Mouse (Mus musculus): ENCODE measurements around the gene Gm20388. TPM values are rescaled to one million over a fixed set of nuclear protein-coding genes. Genes with fewer than 3 reads are reported as not detected.

The Gm20388 gene
- polyA plus RNA-seq, 2 experiments, result 8.5 TPM; not detected in 1

DNA sequence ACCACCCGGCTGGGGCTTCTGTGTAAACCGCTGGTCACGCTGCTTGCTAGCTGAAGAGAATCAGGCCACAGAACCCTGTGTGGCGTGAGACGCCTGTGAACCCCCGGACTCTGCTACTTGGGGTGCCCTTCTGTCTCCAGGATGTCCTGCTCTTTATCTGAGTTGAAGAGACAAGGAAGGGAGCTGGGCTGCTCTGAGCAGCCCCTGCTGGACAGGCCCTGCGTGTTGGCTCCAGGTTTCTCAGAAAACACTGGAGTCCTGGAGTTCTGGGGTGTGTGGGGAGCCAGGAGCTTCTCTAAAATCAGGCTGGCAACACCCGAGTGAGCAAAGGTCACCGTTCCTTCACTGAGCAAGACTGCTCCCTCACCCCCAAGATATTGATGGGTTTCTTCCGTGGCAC is 971.0 kb downstream of the Gm20388 start:
- H3K4me1 ChIP-seq (replicated peaks; ENCODE audit: control insufficient read depth in 2 of 2, insufficient read depth in 2 of 2, low read length in 1 of 2), result no peaks in the 10 kb centered on the region
- no peak overlapping the region for H3K27ac ChIP-seq
- H3K27me3 ChIP-seq (ENCODE audit: control insufficient read depth, insufficient read depth, low read length), result peaks cover 37% of the 10 kb centered on the region
- WGBS (ENCODE audit: insufficient replicate concordance), result 62% methylated on average over 10 of the region's 10 CpGs
- ATAC-seq (ENCODE audit: insufficient read depth), result no peak
- no peak overlapping the region for H3K4me2 ChIP-seq (ENCODE audit: low read depth)
- no peaks in the 10 kb centered on the region for H3K36me3 ChIP-seq (replicated peaks; ENCODE audit: control insufficient read depth, insufficient read depth, low read depth)
- no peaks in the 10 kb centered on the region for H3K9me3 ChIP-seq (ENCODE audit: control insufficient read depth, low read length)
- TF ChIP-seq CTCF (IDR thresholded peaks at IDR 0.05; ENCODE audit: low read depth) (no peak), EP300 (IDR thresholded peaks at IDR 0.05; ENCODE audit: low read depth) (no peak)
- H3K4me3 ChIP-seq (ENCODE audit: insufficient read depth in 1 of 2, low read depth in 2 of 2, low read length in 2 of 2), result no peak overlapping the region
- DNase-seq (ENCODE audit: low read depth in 3 of 3, low spot score in 3 of 3), result no peak
- no peak overlapping the region for H3K9ac ChIP-seq (replicated peaks)

- no peaks in the 10 kb centered on the region for H3K9me3 ChIP-seq (ENCODE audit: control insufficient read depth, low read length)
- ATAC-seq (ENCODE audit: insufficient read depth), result no peak
- DNase-seq (ENCODE audit: low read depth in 3 of 3, low spot score in 3 of 3), result no peak
- WGBS (ENCODE audit: insufficient replicate concordance), result 27% methylated on average over 13 of the region's 13 CpGs
- no peak overlapping the region for H3K4me3 ChIP-seq (ENCODE audit: insufficient read depth in 1 of 2, low read depth in 2 of 2, low read length in 2 of 2)
- no peak for TF ChIP-seq CTCF (IDR thresholded peaks at IDR 0.05; ENCODE audit: low read depth)
- TF ChIP-seq EP300 (IDR thresholded peaks at IDR 0.05; ENCODE audit: low read depth), result no peak
- peaks cover 37% of the 10 kb centered on the region for H3K27me3 ChIP-seq (ENCODE audit: control insufficient read depth, insufficient read depth, low read length)
- no peaks in the 10 kb centered on the region for H3K36me3 ChIP-seq (replicated peaks; ENCODE audit: control insufficient read depth, insufficient read depth, low read depth)
- H3K27ac ChIP-seq, result no peak overlapping the region
- no peak overlapping the region for H3K4me2 ChIP-seq (ENCODE audit: low read depth)
- H3K4me1 ChIP-seq (replicated peaks; ENCODE audit: control insufficient read depth in 2 of 2, insufficient read depth in 2 of 2, low read length in 1 of 2), result no peaks in the 10 kb centered on the region
- H3K9ac ChIP-seq (replicated peaks), result no peak overlapping the region
These were observed 972.0 kb downstream of the Gm20388 start for GRCm38 (mm10) chr8:120882657-120883056.

DNA sequence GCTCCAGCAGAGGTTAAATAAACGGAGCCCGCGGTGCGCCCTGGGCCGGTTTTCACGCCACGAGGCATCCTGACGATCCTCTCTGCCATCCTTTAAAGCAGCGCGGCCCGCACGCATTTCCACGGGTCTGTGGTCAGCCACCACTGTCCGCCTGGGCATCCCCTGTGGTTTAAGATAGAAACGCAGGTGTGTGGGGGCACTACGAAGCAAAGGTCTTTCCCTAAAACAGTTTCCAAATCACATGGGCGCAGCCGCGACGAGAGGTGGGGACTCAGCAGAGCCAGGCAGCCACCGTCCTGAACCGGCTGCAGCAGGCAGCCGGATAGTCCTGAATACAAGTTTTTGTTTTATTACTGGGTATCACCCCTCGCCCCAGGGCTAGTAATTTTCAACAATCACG is 972.7 kb downstream of the Gm20388 start:
- H3K27me3 ChIP-seq (ENCODE audit: control insufficient read depth, insufficient read depth, low read length), result peaks cover 37% of the 10 kb centered on the region
- DNase-seq (ENCODE audit: low read depth in 3 of 3, low spot score in 3 of 3) (no peak), ATAC-seq (ENCODE audit: insufficient read depth) (no peak)
- H3K9me3 ChIP-seq (ENCODE audit: control insufficient read depth, low read length), result no peaks in the 10 kb centered on the region
- no peak overlapping the region for H3K27ac ChIP-seq
- WGBS (ENCODE audit: insufficient replicate concordance), result 5% methylated on average over 25 of the region's 25 CpGs
- H3K4me3 ChIP-seq (ENCODE audit: insufficient read depth in 1 of 2, low read depth in 2 of 2, low read length in 2 of 2), result no peak overlapping the region
- H3K36me3 ChIP-seq (replicated peaks; ENCODE audit: control insufficient read depth, insufficient read depth, low read depth), result no peaks in the 10 kb centered on the region
- TF ChIP-seq EP300 (IDR thresholded peaks at IDR 0.05; ENCODE audit: low read depth) (no peak), CTCF (IDR thresholded peaks at IDR 0.05; ENCODE audit: low read depth) (no peak)
- no peaks in the 10 kb centered on the region for H3K4me1 ChIP-seq (replicated peaks; ENCODE audit: control insufficient read depth in 2 of 2, insufficient read depth in 2 of 2, low read length in 1 of 2)
- no peak overlapping the region for H3K4me2 ChIP-seq (ENCODE audit: low read depth)
- H3K9ac ChIP-seq (replicated peaks), result no peak overlapping the region

- TF ChIP-seq EP300 (IDR thresholded peaks at IDR 0.05; ENCODE audit: low read depth) (no peak), CTCF (IDR thresholded peaks at IDR 0.05; ENCODE audit: low read depth) (no peak)
- Histone ChIP-seq H3K27ac (no peak overlapping the region), H3K4me1 (replicated peaks; ENCODE audit: control insufficient read depth in 2 of 2, insufficient read depth in 2 of 2, low read length in 1 of 2) (no peaks in the 10 kb centered on the region), H3K4me2 (ENCODE audit: low read depth) (no peak overlapping the region), H3K27me3 (ENCODE audit: control insufficient read depth, insufficient read depth, low read length) (peaks cover 40% of the 10 kb centered on the region), H3K36me3 (replicated peaks; ENCODE audit: control insufficient read depth, insufficient read depth, low read depth) (no peaks in the 10 kb centered on the region), H3K9ac (replicated peaks) (no peak overlapping the region), H3K4me3 (ENCODE audit: insufficient read depth in 1 of 2, low read depth in 2 of 2, low read length in 2 of 2) (no peak overlapping the region), H3K9me3 (ENCODE audit: control insufficient read depth, low read length) (no peaks in the 10 kb centered on the region)
- WGBS (ENCODE audit: insufficient replicate concordance), result 10% methylated on average over 15 of the region's 15 CpGs
- DNase-seq (ENCODE audit: low read depth in 3 of 3, low spot score in 3 of 3) (no peak), ATAC-seq (ENCODE audit: insufficient read depth) (no peak)
These were observed 973.2 kb downstream of the Gm20388 start for GRCm38 (mm10) chr8:120883853-120884252.

- no peak overlapping the region for H3K27ac ChIP-seq
- H3K27me3 ChIP-seq (ENCODE audit: control insufficient read depth, insufficient read depth, low read length), result peaks cover 49% of the 10 kb centered on the region
- no peak for TF ChIP-seq EP300 (IDR thresholded peaks at IDR 0.05; ENCODE audit: low read depth)
- TF ChIP-seq CTCF (IDR thresholded peaks at IDR 0.05; ENCODE audit: low read depth), result no peak
- 23% methylated on average over 13 of the region's 13 CpGs for WGBS (ENCODE audit: insufficient replicate concordance)
- H3K4me3 ChIP-seq (ENCODE audit: insufficient read depth in 1 of 2, low read depth in 2 of 2, low read length in 2 of 2), result no peak overlapping the region
- H3K4me1 ChIP-seq (replicated peaks; ENCODE audit: control insufficient read depth in 2 of 2, insufficient read depth in 2 of 2, low read length in 1 of 2), result no peaks in the 10 kb centered on the region
- ATAC-seq (ENCODE audit: insufficient read depth) (no peak), DNase-seq (ENCODE audit: low read depth in 3 of 3, low spot score in 3 of 3) (no peak)
- H3K36me3 ChIP-seq (replicated peaks; ENCODE audit: control insufficient read depth, insufficient read depth, low read depth), result no peaks in the 10 kb centered on the region
- H3K9me3 ChIP-seq (ENCODE audit: control insufficient read depth, low read length), result no peaks in the 10 kb centered on the region
- no peak overlapping the region for H3K4me2 ChIP-seq (ENCODE audit: low read depth)
- no peak overlapping the region for H3K9ac ChIP-seq (replicated peaks)
These were observed 974.2 kb downstream of the Gm20388 start for GRCm38 (mm10) chr8:120884881-120885280.

Measured in liver, embryonic 14.5 days (tissue).